Mouse (Mus musculus): ENCODE results near the gene Ube2ql1.

The Ube2ql1 gene

GRCm38 (mm10) chr13:69739759-69740135 is at the start of gene Ube2ql1:
Ube2ql1 (minus strand) TSS chr13:69739889.
- CTCF ChIA-PET, result no interaction called here

DNA sequence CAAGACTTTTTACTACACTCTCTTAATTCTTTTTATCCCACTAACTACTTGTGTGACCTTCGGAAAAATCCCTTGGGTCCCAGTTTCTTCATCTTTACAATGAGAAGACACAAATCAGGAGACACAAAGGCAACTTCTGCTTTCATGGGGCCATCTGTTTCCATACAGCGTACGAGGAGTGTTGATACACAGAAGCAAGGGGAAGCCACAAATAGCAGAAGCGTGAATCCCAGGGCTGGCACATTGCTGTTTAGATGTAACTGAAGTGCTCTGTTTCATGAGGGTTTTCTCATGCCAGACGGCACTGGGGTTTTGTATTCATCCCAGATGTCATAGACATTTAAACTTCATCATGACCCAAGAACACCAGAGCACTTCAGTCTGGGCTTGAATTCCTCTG is 49.0 kb upstream of the Ube2ql1 start:
- CTCF ChIA-PET, result no interaction called here

GRCm38 (mm10) chr13:69778221-69778620 is 38.5 kb upstream of the Ube2ql1 start:
- CTCF ChIA-PET, result no interaction called here

DNA sequence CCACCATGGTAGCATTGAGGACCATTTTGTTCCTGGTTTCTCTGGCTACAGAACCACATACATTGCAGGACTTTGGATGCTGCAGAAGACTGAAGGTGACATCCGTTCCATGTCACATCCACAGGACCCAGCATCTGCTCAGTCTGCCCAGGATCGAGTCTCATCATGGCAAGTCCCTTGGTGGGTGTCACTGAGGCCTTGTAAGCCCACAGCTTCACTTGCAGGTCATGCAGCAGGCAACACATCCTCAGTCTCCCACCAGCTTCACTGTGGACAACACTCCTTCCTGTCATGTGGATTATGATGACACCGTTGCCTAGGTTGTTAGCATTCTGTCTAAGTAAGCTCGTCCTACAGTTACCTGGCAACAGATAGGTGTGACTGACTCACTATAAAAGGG is 32.7 kb upstream of the Ube2ql1 start:
- CTCF ChIA-PET, result no interaction called here

GRCm38 (mm10) chr13:69770538-69771456 is 31.1 kb upstream of the Ube2ql1 start:
- CTCF ChIA-PET, result no interaction called here

DNA sequence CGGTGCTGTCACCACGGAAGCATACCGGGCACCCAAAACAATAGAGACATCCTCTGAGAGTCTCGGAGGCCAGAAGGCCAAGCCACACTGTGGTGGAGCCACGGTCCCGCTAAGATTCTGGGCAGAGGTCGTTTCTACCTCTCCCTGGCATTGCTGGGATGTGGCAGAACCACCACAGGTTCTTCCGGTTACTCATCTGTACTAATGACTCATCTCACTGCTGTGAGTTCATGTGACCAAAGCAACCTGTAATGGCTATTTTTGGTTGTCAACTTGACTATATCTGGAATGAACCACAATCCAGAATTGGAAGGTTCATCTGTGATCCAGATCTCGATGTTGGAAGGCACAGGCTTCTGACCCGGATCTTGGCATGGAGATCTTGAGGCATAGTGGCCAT is 28.5 kb upstream of the Ube2ql1 start:
- CTCF ChIA-PET, result no interaction called here

- CTCF ChIA-PET, result no interaction called here
These were observed 25.0 kb upstream of the Ube2ql1 start for GRCm38 (mm10) chr13:69764646-69765045.

- CTCF ChIA-PET, result no interaction called here
These were observed 21.7 kb upstream of the Ube2ql1 start for GRCm38 (mm10) chr13:69761393-69761792.

- CTCF ChIA-PET, result no interaction called here
These were observed 19.3 kb upstream of the Ube2ql1 start for GRCm38 (mm10) chr13:69758979-69759378.

DNA sequence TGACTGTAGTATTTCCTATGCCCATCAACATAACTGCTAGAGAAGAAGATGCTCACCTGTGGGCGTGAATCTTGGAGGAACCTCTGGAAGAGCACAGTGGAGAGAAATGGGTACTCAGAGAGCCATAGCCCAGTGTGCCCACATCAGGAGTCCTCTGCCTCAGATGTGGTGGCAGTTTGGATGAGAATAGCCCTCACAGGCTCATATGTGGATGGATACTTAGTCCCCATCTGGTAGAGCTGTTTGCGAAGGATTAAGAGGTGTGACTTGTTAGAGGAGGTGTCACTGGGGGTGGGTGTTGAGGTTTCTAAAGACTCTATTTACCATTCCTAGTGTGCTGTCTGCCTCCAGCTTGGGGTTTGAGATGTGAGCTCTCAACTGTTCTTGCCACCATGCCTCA is 13.2 kb upstream of the Ube2ql1 start:
- CTCF ChIA-PET, result no interaction called here

GRCm38 (mm10) chr13:69751510-69751909 is 11.8 kb upstream of the Ube2ql1 start:
- CTCF ChIA-PET, result no interaction called here

GRCm38 (mm10) chr13:69748756-69749155 is 9.1 kb upstream of the Ube2ql1 start:
- CTCF ChIA-PET, result no interaction called here

DNA sequence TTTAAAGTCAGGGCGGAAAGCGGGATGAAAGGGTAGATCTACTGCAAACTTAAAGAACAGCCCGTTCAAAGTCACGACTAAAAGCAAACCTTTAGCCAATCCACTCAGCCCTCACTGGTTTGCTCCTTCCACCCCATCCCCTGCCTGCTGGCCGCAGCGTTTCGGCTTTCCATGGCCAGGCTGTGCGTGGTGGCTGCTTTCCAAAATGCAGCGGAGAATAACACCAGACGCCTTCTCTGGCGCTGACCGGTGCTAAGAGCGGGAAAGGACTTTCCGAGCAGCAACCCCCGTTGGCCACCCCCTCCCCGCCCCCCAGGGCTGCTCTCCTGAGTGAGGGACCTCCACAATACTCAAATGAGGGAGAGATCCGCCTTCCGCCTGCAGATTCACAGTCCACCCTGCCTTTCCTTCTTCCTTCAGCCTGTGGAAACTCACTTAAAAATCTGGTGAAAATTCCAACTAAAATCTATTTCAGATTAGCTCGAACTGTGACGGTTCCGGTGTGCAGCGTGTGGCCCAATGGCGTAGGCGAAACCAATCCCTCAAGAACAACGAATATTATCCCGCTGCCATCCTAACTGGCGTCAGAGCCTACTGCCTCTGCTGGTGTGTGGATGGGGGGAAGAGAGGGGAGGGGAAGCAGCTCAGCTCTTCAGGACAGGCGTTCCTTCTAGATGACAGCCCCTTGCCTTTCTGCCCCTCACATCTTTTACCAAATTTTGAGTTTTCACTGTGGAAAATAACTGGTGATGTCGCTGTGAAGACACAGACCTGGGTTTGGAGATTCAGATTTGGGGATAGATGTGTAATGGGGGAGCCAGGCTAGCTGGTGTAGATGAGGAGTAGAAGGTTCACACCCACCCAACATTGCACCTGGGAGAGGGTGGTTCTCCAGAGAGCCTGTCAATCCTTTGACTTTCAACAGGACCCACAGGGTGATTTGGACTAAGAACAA is 919 bp upstream of the Ube2ql1 start:
- CTCF ChIA-PET, result no interaction called here

GRCm38 (mm10) chr13:69739091-69739758 is 464 bp downstream of the Ube2ql1 start:
- CTCF ChIA-PET, result no interaction called here

- CTCF ChIA-PET, result no interaction called here
These were observed 1.2 kb downstream of the Ube2ql1 start for GRCm38 (mm10) chr13:69738461-69738971.

DNA sequence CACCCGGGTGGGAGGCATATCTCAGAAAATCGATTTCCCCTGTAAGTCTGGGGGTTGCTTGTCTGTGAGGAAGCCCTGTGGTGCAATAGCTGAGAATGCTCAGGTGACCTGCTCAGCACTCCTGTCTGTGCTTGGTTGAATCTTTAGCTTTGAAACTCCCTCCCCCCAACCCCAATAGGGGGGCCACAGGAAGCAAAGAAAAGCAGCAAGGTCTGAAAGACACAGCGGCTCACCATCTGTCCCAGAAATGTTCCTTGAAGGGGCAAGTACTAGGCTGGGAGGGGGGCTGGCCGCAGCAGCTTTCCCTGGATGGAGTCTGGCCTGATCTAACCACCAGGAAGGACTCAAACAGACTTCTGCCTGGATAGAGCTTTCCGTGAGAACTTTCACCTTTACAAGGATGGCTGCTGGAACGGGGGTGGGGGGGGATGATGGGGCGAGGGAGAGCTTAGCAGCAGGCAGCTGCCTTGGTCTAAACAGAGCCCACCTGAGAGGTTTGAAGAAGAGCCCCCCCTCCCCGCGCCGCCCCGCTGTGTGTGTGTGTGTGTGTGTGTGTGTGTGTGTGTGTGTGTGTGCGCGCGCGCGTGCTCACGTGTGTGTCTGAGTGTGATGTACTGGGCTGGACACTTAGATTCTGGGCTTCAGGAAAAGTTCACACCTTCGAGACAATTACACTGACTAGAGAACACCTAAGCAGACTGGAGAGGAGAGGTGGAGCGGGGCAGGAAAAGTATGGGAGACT is 2.1 kb downstream of the Ube2ql1 start:
- CTCF ChIA-PET, result no interaction called here

DNA sequence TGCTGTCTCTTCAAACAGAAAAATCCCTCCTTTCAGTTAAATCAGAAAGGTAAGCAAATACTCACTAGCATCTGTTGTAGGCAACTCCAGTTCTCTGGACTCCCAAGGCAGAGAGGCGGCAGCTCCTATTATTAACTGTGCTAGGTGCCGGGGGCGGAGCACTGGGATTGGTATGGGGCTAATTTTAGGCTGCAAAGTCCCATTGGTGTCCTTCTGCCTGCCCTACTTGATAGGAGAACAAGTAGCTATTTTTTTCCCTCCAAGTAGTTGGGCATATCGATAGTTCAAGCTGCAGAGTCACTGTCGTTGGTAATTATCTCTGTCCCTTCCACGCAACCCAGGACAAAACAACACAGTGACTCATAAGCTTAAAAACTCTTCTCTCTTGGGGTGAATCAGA is 7.1 kb downstream of the Ube2ql1 start:
- CTCF ChIA-PET, result no interaction called here

GRCm38 (mm10) chr13:69725376-69725775 is 14.3 kb downstream of the Ube2ql1 start:
- CTCF ChIA-PET, result no interaction called here

GRCm38 (mm10) chr13:69721141-69721540 is 18.5 kb downstream of the Ube2ql1 start:
- CTCF ChIA-PET, result no interaction called here

- CTCF ChIA-PET, result no interaction called here
These were observed 21.7 kb downstream of the Ube2ql1 start for GRCm38 (mm10) chr13:69717860-69718598.

- CTCF ChIA-PET, result interaction anchor here (0.7 kb wide), 1 partner anchor 59 kb away, joined by 7 read pairs; no protein-coding TSS in a partner anchor
These were observed 31.5 kb downstream of the Ube2ql1 start for GRCm38 (mm10) chr13:69708236-69708635.

All from spleen, embryonic (tissue).